Mouse (Mus musculus): ENCODE measurements around the gene Olfr560.

GRCm38 (mm10) chr7:102701915-102702314, 57.3 kb downstream of the Olfr560 start, which contains the start of gene Olfr558:
- TF ChIP-seq POLR2A (IDR thresholded peaks at IDR 0.05; ENCODE audit: insufficient read length, low read depth) (no peak), E2F4 (IDR thresholded peaks at IDR 0.05; ENCODE audit: insufficient read depth) (no peak), MAX (IDR thresholded peaks at IDR 0.05; ENCODE audit: low read depth) (no peak), USF1 (IDR thresholded peaks at IDR 0.05; ENCODE audit: low read depth) (no peak), MYOG (IDR thresholded peaks at IDR 0.05; ENCODE audit: control insufficient read depth in 1 of 3, insufficient read depth in 1 of 3, insufficient read length in 2 of 3, low read depth in 2 of 3) (no peak)

Measured in myocyte (in vitro differentiated cells).